Mouse (Mus musculus): ENCODE results near the gene Fgd6. TPM values are rescaled to one million over a fixed set of nuclear protein-coding genes. Genes with fewer than 3 reads are reported as not detected.

Gene Fgd6
- polyA plus RNA-seq, 1 experiment from 2014 or later = 2.7 TPM

DNA sequence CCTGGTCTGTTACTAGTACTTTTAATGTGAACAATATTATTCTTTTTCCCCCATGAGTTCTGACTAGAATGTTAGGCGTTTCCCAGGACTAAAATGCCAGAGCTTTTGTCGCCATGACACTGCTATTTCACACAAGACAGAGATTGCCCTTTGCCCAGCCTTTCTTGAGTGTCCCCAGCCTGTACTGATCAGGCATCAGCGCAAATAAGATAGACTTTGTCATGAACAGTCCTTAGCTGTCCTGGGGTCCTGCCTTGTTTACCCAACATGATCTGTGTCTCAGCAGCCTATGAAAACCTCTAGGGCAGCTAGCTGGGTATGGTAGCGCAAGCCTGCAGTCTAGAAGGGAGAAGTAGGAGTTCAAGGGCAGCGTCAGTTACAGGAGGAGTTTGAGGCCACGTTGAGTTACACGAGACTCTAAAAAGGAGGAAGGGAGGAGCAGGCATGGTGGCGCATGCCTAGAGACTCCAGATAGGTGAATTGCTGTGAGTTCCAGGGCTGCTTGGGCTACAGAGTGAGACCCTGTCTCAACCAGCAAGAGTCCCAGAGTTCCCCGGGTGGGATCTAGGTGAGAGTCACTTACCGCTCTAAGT, 103.2 kb downstream of the Fgd6 start:
- Histone ChIP-seq H3K9ac (ENCODE audit: low read length) (no peak overlapping the region), H3K9me3 (ENCODE audit: control insufficient read depth, low read length) (no peaks in the 10 kb centered on the region), H3K27ac (replicated peaks in 1 of 2; ENCODE audit: control insufficient read depth in 1 of 2, insufficient read depth in 1 of 2, low read depth in 2 of 2, low read length in 2 of 2) (no peak overlapping the region), H3K4me1 (ENCODE audit: control insufficient read depth in 2 of 2, insufficient read depth in 2 of 2, low read length in 2 of 2) (no peaks in the 10 kb centered on the region), H3K36me3 (ENCODE audit: control insufficient read depth, insufficient read depth, low read length) (peaks cover 40% of the 10 kb centered on the region), H3K4me3 (ENCODE audit: control insufficient read depth in 1 of 2, insufficient read depth in 1 of 2, low read depth in 1 of 2, low read length in 2 of 2) (no peak overlapping the region), H3K27me3 (ENCODE audit: control insufficient read depth, insufficient read depth, low read length) (no peaks in the 10 kb centered on the region), H3K4me2 (ENCODE audit: low read length) (no peak overlapping the region)
- ATAC-seq (ENCODE audit: insufficient number of reproducible peaks, insufficient read depth, low FRiP score, low read depth) = no peak
- 84% methylated on average over 10 of the region's 10 CpGs for WGBS

DNA sequence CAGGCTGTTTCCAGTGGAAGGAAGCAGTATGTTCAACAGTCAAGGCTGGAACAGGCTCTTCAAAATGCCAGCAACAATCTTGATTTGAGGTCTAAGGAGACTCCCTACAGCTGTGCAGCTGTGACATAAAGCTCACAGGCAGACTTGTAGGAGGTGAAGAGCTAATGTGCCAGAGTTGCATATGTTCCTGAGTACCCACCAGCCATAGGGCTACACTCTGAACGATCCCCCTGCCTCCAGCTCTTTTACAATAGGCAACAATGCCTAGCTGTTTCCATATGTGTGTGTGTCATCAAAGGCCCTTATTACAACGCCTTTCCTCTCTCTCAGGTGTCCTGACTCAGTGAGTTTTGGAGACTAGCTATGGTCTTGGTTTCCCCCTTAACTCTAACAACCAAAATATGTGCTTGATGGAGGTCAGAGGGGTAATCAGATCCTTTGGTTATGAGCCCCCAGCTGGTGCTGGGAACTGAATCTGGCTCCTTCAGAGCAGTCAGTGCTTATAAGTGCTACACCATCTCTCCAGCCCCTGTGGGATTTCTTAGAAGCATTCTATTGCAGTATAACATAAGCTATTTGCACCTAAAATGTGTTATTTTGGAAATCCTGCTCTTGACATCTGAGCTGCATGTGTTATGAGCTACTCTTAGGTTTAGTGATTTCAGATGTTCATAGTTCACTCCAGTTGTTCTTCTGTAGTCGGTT, 104.6 kb downstream of the Fgd6 start:
- Histone ChIP-seq H3K27me3 (ENCODE audit: control insufficient read depth, insufficient read depth, low read length) (no peaks in the 10 kb centered on the region), H3K36me3 (ENCODE audit: control insufficient read depth, insufficient read depth, low read length) (peaks cover 37% of the 10 kb centered on the region), H3K4me3 (ENCODE audit: control insufficient read depth in 1 of 2, insufficient read depth in 1 of 2, low read depth in 1 of 2, low read length in 2 of 2) (no peak overlapping the region), H3K4me2 (ENCODE audit: low read length) (no peak overlapping the region), H3K9me3 (ENCODE audit: control insufficient read depth, low read length) (no peaks in the 10 kb centered on the region), H3K4me1 (ENCODE audit: control insufficient read depth in 2 of 2, insufficient read depth in 2 of 2, low read length in 2 of 2) (peaks cover 2 to 6% of the 10 kb centered on the region in 2 experiments; a peak in 2 of 4 replicates), H3K27ac (replicated peaks in 1 of 2; ENCODE audit: control insufficient read depth in 1 of 2, insufficient read depth in 1 of 2, low read depth in 2 of 2, low read length in 2 of 2) (no peak overlapping the region), H3K9ac (ENCODE audit: low read length) (no peak overlapping the region)
- ATAC-seq (ENCODE audit: insufficient number of reproducible peaks, insufficient read depth, low FRiP score, low read depth) = no peak
- WGBS = 85% methylated on average over 3 of the region's 3 CpGs

DNA sequence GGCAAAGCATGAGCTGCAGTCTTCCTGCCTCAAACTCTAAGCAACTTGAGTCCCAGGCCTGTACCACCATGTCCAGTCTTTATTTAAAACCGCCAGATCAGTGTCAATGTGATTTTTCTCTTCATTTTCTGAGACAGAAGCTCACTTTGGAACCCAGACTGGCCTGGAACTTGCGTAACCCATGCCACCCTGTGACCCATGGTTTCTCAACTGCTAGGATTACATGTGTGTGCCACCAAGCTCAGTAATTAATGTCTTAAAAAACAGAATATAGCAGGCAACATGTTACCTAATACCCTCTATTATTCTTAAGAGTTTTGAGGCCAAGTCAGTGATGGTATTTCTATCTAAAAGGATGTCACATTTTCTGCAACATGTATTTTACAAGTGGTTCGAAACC, 106.6 kb downstream of the Fgd6 start:
- Histone ChIP-seq H3K4me1 (ENCODE audit: control insufficient read depth in 2 of 2, insufficient read depth in 2 of 2, low read length in 2 of 2) (peaks cover 2 to 8% of the 10 kb centered on the region in 2 experiments; a peak in 2 of 4 replicates), H3K9ac (ENCODE audit: low read length) (no peak overlapping the region), H3K27me3 (ENCODE audit: control insufficient read depth, insufficient read depth, low read length) (no peaks in the 10 kb centered on the region), H3K4me2 (ENCODE audit: low read length) (no peak overlapping the region), H3K27ac (replicated peaks in 1 of 2; ENCODE audit: control insufficient read depth in 1 of 2, insufficient read depth in 1 of 2, low read depth in 2 of 2, low read length in 2 of 2) (no peak overlapping the region), H3K9me3 (ENCODE audit: control insufficient read depth, low read length) (no peaks in the 10 kb centered on the region), H3K36me3 (ENCODE audit: control insufficient read depth, insufficient read depth, low read length) (peaks cover 37% of the 10 kb centered on the region), H3K4me3 (ENCODE audit: control insufficient read depth in 1 of 2, insufficient read depth in 1 of 2, low read depth in 1 of 2, low read length in 2 of 2) (no peak overlapping the region)
- ATAC-seq (ENCODE audit: insufficient number of reproducible peaks, insufficient read depth, low FRiP score, low read depth) = no peak
- WGBS = 90% methylated on average over 3 of the region's 3 CpGs

DNA sequence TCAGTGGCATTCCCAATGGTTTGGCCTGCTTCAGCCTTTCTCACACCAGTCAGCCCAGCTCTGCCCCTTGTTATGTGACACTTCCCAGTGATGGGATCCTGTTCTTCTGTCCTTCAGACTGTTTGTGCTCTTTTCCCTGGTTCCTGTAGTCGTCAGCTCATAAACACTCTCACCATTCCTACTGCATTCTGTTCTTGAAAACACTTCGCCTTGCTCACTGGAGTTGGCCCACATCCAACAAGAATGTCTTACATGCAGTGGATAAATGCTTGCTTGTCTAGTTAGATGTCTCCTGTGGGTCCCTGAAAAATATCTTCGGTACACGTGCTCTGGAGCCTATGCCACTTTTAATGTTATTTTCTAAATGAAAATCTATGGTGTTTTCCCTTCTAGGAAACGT, 108.8 kb downstream of the Fgd6 start:
- no peak overlapping the region for H3K4me2 ChIP-seq (ENCODE audit: low read length)
- ATAC-seq (ENCODE audit: insufficient number of reproducible peaks, insufficient read depth, low FRiP score, low read depth) = no peak
- 45% methylated on average over 5 of the region's 5 CpGs for WGBS
- no peak overlapping the region for H3K4me3 ChIP-seq (ENCODE audit: control insufficient read depth in 1 of 2, insufficient read depth in 1 of 2, low read depth in 1 of 2, low read length in 2 of 2)
- H3K27me3 ChIP-seq (ENCODE audit: control insufficient read depth, insufficient read depth, low read length) = no peaks in the 10 kb centered on the region
- no peaks in the 10 kb centered on the region for H3K9me3 ChIP-seq (ENCODE audit: control insufficient read depth, low read length)
- H3K27ac ChIP-seq (replicated peaks in 1 of 2; ENCODE audit: control insufficient read depth in 1 of 2, insufficient read depth in 1 of 2, low read depth in 2 of 2, low read length in 2 of 2) = no peak overlapping the region
- peaks cover 18% of the 10 kb centered on the region for H3K36me3 ChIP-seq (ENCODE audit: control insufficient read depth, insufficient read depth, low read length)
- H3K9ac ChIP-seq (ENCODE audit: low read length) = no peak overlapping the region
- peaks cover 2 to 11% of the 10 kb centered on the region in 2 experiments; a peak in 3 of 4 replicates for H3K4me1 ChIP-seq (ENCODE audit: control insufficient read depth in 2 of 2, insufficient read depth in 2 of 2, low read length in 2 of 2)

DNA sequence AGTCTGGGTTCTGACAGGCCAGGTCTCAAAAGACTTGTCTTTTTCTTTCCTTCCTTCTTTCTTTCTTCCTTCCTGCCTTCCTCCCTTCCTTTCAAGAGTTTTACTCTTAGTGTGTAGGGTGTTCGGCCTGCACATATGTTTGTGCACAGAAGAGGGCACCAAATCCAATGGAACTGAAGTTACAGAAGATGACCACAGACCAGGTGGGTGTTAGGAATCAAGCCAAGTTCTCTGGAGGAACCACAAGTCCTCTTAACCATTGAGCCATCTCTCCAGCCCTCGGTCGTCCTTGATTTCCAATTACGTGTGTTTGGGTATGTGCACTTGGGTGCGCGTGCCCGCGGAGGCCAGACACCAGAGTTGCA, 111.6 kb downstream of the Fgd6 start:
- 9% methylated on average over 8 of the region's 8 CpGs for WGBS
- H3K9me3 ChIP-seq (ENCODE audit: control insufficient read depth, low read length) = no peaks in the 10 kb centered on the region
- ATAC-seq (ENCODE audit: insufficient number of reproducible peaks, insufficient read depth, low FRiP score, low read depth) = no peak
- H3K4me2 ChIP-seq (ENCODE audit: low read length) = peak overlapping the region; percentile 64
- H3K36me3 ChIP-seq (ENCODE audit: control insufficient read depth, insufficient read depth, low read length) = no peaks in the 10 kb centered on the region
- H3K9ac ChIP-seq (ENCODE audit: low read length) = peak overlapping the region; percentile 94
- H3K4me1 ChIP-seq (ENCODE audit: control insufficient read depth in 2 of 2, insufficient read depth in 2 of 2, low read length in 2 of 2) = peaks cover 2 to 15% of the 10 kb centered on the region in 2 experiments; a peak in 3 of 4 replicates
- peak overlapping the region; percentile 89 to 93 for H3K4me3 ChIP-seq (ENCODE audit: control insufficient read depth in 1 of 2, insufficient read depth in 1 of 2, low read depth in 1 of 2, low read length in 2 of 2)
- peak overlapping the region; percentile 43 to 91; a peak in 3 of 4 replicates for H3K27ac ChIP-seq (replicated peaks in 1 of 2; ENCODE audit: control insufficient read depth in 1 of 2, insufficient read depth in 1 of 2, low read depth in 2 of 2, low read length in 2 of 2)
- no peaks in the 10 kb centered on the region for H3K27me3 ChIP-seq (ENCODE audit: control insufficient read depth, insufficient read depth, low read length)

DNA sequence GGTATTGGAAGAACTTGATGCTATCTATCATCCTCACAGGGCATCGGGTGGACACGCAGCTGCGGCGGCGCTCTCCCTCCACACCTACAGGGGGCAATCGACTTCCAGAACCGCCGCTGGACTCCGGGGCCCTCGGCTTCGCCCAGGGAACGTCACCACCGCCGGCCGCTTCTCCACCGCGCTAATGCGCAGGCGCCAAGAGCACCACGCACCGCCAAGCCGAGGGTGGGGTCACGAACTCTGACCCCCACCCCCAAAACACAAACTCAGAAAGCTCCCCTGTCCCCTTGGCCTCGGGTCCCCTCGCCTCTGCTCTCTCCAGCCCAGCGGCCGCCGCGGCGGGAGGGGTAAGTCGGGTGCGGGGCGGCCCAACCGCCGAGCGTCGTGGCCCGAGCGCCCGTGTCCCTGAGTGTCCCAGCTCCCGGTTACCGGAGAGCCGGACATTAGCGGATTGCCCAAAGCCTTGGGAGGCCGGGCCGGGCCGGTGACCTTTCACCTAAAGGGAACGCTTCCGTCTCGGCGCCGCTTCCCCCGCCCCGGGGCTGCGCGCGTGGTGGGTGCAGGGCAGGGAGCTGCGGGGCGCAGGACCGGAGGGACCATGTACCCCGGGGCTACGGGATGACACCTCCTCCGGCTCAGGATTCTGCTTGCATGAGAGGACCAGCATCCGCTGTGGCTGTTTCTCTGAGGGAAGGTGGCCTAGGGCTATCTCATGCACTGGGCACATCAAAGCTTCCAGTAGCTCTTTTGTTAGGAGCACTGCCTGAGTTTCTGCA, 112.1 kb downstream of the Fgd6 start, which contains the start of gene Nr2c1:
Gene Nr2c1 (plus strand): TSS at position 268 of the 776 bp plus-strand sequence.
- peak within 1 kb of the TSS; percentile 94 for H3K9ac ChIP-seq (ENCODE audit: low read length)
- no peaks in the 10 kb centered on the region for H3K36me3 ChIP-seq (ENCODE audit: control insufficient read depth, insufficient read depth, low read length)
- peak within 1 kb of the TSS; percentile 64 for H3K4me2 ChIP-seq (ENCODE audit: low read length)
- H3K4me3 ChIP-seq (ENCODE audit: control insufficient read depth in 1 of 2, insufficient read depth in 1 of 2, low read depth in 1 of 2, low read length in 2 of 2) = peak within 1 kb of the TSS; percentile 89 to 93
- ATAC-seq (ENCODE audit: insufficient number of reproducible peaks, insufficient read depth, low FRiP score, low read depth) = peak; percentile 88
- H3K9me3 ChIP-seq (ENCODE audit: control insufficient read depth, low read length) = no peaks in the 10 kb centered on the region
- peaks cover 2 to 15% of the 10 kb centered on the region in 2 experiments; a peak in 3 of 4 replicates for H3K4me1 ChIP-seq (ENCODE audit: control insufficient read depth in 2 of 2, insufficient read depth in 2 of 2, low read length in 2 of 2)
- H3K27ac ChIP-seq (replicated peaks in 1 of 2; ENCODE audit: control insufficient read depth in 1 of 2, insufficient read depth in 1 of 2, low read depth in 2 of 2, low read length in 2 of 2) = peak within 1 kb of the TSS; percentile 81 to 91
- no peaks in the 10 kb centered on the region for H3K27me3 ChIP-seq (ENCODE audit: control insufficient read depth, insufficient read depth, low read length)
- WGBS = 0% methylated on average over 64 of the region's 64 CpGs

DNA sequence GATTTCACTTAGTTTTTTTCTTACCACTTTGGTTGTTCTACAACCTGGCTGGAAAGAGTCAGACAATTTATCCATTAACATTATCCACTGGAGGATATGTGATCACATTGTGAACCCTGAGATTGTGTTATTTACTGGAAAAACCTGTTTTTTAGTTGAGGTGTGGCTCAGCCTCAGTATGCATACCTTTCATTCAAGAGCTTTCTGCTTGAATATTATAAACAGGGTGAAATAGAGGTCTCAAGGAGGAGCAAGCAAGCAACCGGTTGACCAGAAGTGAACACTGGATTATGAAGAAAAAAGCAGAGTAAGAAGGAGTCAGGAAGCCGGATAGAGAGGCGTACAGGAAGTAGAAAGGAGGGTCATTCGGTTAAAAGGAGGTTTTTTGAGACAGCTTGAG, 115.7 kb downstream of the Fgd6 start:
- Histone ChIP-seq H3K27ac (replicated peaks in 1 of 2; ENCODE audit: control insufficient read depth in 1 of 2, insufficient read depth in 1 of 2, low read depth in 2 of 2, low read length in 2 of 2) (no peak overlapping the region), H3K9me3 (ENCODE audit: control insufficient read depth, low read length) (no peaks in the 10 kb centered on the region), H3K4me1 (ENCODE audit: control insufficient read depth in 2 of 2, insufficient read depth in 2 of 2, low read length in 2 of 2) (peaks cover 0 to 9% of the 10 kb centered on the region in 2 experiments; a peak in 3 of 4 replicates), H3K4me3 (ENCODE audit: control insufficient read depth in 1 of 2, insufficient read depth in 1 of 2, low read depth in 1 of 2, low read length in 2 of 2) (no peak overlapping the region), H3K9ac (ENCODE audit: low read length) (no peak overlapping the region), H3K36me3 (ENCODE audit: control insufficient read depth, insufficient read depth, low read length) (no peaks in the 10 kb centered on the region), H3K4me2 (ENCODE audit: low read length) (no peak overlapping the region), H3K27me3 (ENCODE audit: control insufficient read depth, insufficient read depth, low read length) (no peaks in the 10 kb centered on the region)
- WGBS = 76% methylated on average over 4 of the region's 4 CpGs
- ATAC-seq (ENCODE audit: insufficient number of reproducible peaks, insufficient read depth, low FRiP score, low read depth) = no peak

Data from heart, embryonic 14.5 days (tissue).